Mouse (Mus musculus): ENCODE data around the gene Akap7.

GRCm38 (mm10) chr10:25200691-25201090 is 107.0 kb downstream of the Akap7 start:
- TF ChIP-seq CTCF (IDR thresholded peaks at IDR 0.05; ENCODE audit: extremely low read depth, insufficient read length, insufficient replicate concordance, low read depth, low read length) (no peak), POLR2A (IDR thresholded peaks at IDR 0.05; ENCODE audit: low read depth, low read length) (no peak)
